15 mouse cellular contexts compared by ENCODE assay signal in the genomic region with DNA sequence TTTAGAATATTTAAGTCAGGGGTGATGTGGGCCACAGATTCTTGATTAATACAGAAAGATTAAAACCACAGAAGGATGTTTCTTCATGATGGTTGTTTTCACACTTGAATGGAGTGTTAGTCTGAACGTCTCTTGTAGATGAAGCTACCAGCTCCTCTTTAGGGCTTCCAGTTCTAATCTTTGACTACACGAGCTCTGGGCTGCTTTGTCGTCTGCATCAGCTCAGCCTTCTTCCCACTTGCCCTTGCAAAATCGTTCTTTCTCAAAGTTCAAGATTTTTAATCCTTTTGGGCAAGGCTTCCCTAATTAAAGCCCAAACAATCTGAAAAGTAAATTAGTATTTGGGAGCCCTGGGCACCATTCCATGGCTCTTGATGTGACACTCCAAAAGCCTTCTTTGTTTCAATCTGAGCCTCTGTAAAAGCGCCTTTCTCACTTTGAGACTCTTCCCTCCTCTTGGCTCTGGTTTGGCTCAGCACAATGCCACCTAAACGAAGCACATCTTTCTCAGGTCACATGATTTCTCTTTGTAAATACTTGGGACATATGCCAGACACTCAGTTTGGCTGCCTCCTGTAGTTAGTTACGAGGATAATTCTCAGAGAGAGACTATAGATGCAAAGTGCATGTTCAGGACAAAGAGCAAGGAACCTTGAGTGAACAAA.
DNase-seq lines count a peak whose midpoint lies in the region; ATAC-seq and TF ChIP-seq lines count a peak whose summit lies in the region.
"Had no signal": no experiment of that assay in that cellular context is flagged by ENCODE, and none has a peak within 500 bp of the region (broad histone marks: within the 10 kb centered on the region; RNA-seq: fewer than 3 reads in every experiment).

No protein-coding gene starts in this region.

- WGBS in hindbrain, embryonic 13.5 days, result 61% methylated on average over 7 of the region's 7 CpGs
- 77% methylated on average over 7 of the region's 7 CpGs for WGBS in hindbrain, embryonic 11.5 days
- 38% methylated on average over 7 of the region's 7 CpGs for WGBS in hindbrain, postnatal 0 days

- 0 out of 2 replicates have a peak, but pooled peaks cover 5% of the 10 kb centered on the region for H3K4me1 ChIP-seq in hindbrain, embryonic 13.5 days (replicated peaks)
- H3K4me1 ChIP-seq in hindbrain, embryonic 11.5 days (replicated peaks; ENCODE audit: control insufficient read depth, insufficient read depth, low read length), result no peaks in the 10 kb centered on the region
- no peaks in the 10 kb centered on the region for H3K4me1 ChIP-seq in hindbrain, postnatal 0 days (ENCODE audit: insufficient read depth, low read length)

- no peak overlapping the region for H3K27ac ChIP-seq in hindbrain, embryonic 13.5 days
- no peak overlapping the region for H3K27ac ChIP-seq in hindbrain, embryonic 11.5 days (ENCODE audit: low read depth, low read length)
- H3K27ac ChIP-seq in hindbrain, postnatal 0 days, result no peak overlapping the region
- H3K27ac ChIP-seq: heart, embryonic 10.5 days had no signal

- no peaks in the 10 kb centered on the region for H3K9me3 ChIP-seq in hindbrain, embryonic 13.5 days
- no peaks in the 10 kb centered on the region for H3K9me3 ChIP-seq in hindbrain, embryonic 11.5 days (ENCODE audit: control insufficient read depth, low read length)
- H3K9me3 ChIP-seq in hindbrain, postnatal 0 days (ENCODE audit: low read length), result no peaks in the 10 kb centered on the region
- H3K9me3 ChIP-seq: heart, embryonic 10.5 days had no signal

- no peak for DNase-seq in hindbrain, embryonic 11.5 days (ENCODE audit: low spot score)
- DNase-seq in right cerebral cortex, adult 2 months (ENCODE audit: low spot score in 2 of 2), result peak; percentile 6 to 9
- DNase-seq in right cerebral cortex, postnatal 14 days, result no peak
- peak; percentile 31 for DNase-seq in hindbrain, postnatal 0 days (ENCODE audit: low spot score)
- peak; percentile 12 for DNase-seq in right cerebral cortex, postnatal 4 days
- no peak for DNase-seq in heart, adult 11 months
- DNase-seq in adrenal gland, adult 18-20 months (ENCODE audit: low spot score in 2 of 2), result no peak
- DNase-seq: adrenal gland, postnatal 25 days; cerebellum, adult 11 months; kidney, adult 18-20 months; kidney, postnatal 36 days; liver; lung, adult 2 months had no signal

- no peaks in the 10 kb centered on the region for H3K27me3 ChIP-seq in hindbrain, embryonic 13.5 days
- H3K27me3 ChIP-seq in hindbrain, embryonic 11.5 days (ENCODE audit: control insufficient read depth, insufficient read depth, low read length), result no peaks in the 10 kb centered on the region
- no peaks in the 10 kb centered on the region for H3K27me3 ChIP-seq in hindbrain, postnatal 0 days (ENCODE audit: insufficient read depth, low read length)

- H3K9ac ChIP-seq in hindbrain, embryonic 13.5 days, result no peak overlapping the region
- no peak overlapping the region for H3K9ac ChIP-seq in hindbrain, embryonic 11.5 days (ENCODE audit: low read depth, low read length)
- no peak overlapping the region for H3K9ac ChIP-seq in hindbrain, postnatal 0 days (replicated peaks; ENCODE audit: low read length)

- no peaks in the 10 kb centered on the region for H3K36me3 ChIP-seq in hindbrain, embryonic 13.5 days
- no peaks in the 10 kb centered on the region for H3K36me3 ChIP-seq in hindbrain, embryonic 11.5 days (ENCODE audit: control insufficient read depth, insufficient read depth, low read length)
- H3K36me3 ChIP-seq in hindbrain, postnatal 0 days (ENCODE audit: insufficient read depth, low read length), result no peaks in the 10 kb centered on the region
- H3K36me3 ChIP-seq: heart, embryonic 10.5 days had no signal

- H3K4me3 ChIP-seq in hindbrain, embryonic 13.5 days, result no peak overlapping the region
- no peak overlapping the region for H3K4me3 ChIP-seq in hindbrain, embryonic 11.5 days (ENCODE audit: low read depth, low read length)
- H3K4me3 ChIP-seq in hindbrain, postnatal 0 days (ENCODE audit: low read length), result no peak overlapping the region
- H3K4me3 ChIP-seq: heart, embryonic 10.5 days had no signal

- no peak overlapping the region for H3K4me2 ChIP-seq in hindbrain, embryonic 13.5 days
- no peak overlapping the region for H3K4me2 ChIP-seq in hindbrain, embryonic 11.5 days (replicated peaks; ENCODE audit: low read depth, low read length)
- no peak overlapping the region for H3K4me2 ChIP-seq in hindbrain, postnatal 0 days (ENCODE audit: low read depth, low read length)

- 0 out of 2 replicates have a peak, but pooled peaks have one; percentile 2 for TF ChIP-seq CTCF in hindbrain, postnatal 0 days (IDR thresholded peaks at IDR 0.05; ENCODE audit: low read depth)

- peak; percentile 78 for ATAC-seq in hindbrain, embryonic 13.5 days (ENCODE audit: low FRiP score)
- no peak for ATAC-seq in hindbrain, embryonic 11.5 days (ENCODE audit: low FRiP score)
- ATAC-seq in hindbrain, postnatal 0 days, result no peak

Comparison
In these comparisons a context has a peak if more than half of its experiments do, and no peak if none do; other contexts are left out.
1. DNase-seq: peak in right cerebral cortex, adult 2 months (2 of 2), hindbrain, postnatal 0 days (single experiment) and right cerebral cortex, postnatal 4 days (single experiment); none in hindbrain, embryonic 11.5 days (single experiment), right cerebral cortex, postnatal 14 days (single experiment), heart, adult 11 months (single experiment) and adrenal gland, adult 18-20 months (0 of 2).